Mouse (Mus musculus): Measurements from ENCODE around the gene Coq9.

DNA sequence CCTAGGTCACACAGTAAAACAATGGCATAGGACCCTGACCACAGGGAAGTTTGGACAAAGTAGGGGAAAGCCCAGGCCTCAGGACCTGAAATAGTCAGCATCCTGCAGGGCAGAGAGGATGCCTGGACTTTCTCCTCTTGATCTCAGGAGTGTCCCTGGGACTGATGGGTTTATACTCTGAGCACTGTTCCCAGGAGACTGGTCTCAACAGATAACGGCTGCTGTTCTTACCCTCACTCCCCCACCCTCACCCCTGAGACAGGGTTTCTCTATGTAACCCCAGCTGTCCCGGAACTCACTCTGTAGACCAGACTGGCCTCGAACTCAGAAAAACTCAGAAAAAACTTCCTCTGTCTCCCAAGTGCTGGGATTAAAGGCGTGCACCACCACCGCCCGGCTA is 29.7 kb upstream of the Coq9 start:
- no peak for TF ChIP-seq CTCF (conservative IDR thresholded peaks at IDR 0.05; ENCODE audit: low read length)
- no peak for TF ChIP-seq NANOG (IDR thresholded peaks at IDR 0.05; ENCODE audit: borderline replicate concordance, low read length)
- TF ChIP-seq POU5F1 (IDR thresholded peaks at IDR 0.05; ENCODE audit: borderline replicate concordance, low read length) = no peak
